31 mouse cellular contexts compared by ENCODE assay signal in the genomic region with DNA sequence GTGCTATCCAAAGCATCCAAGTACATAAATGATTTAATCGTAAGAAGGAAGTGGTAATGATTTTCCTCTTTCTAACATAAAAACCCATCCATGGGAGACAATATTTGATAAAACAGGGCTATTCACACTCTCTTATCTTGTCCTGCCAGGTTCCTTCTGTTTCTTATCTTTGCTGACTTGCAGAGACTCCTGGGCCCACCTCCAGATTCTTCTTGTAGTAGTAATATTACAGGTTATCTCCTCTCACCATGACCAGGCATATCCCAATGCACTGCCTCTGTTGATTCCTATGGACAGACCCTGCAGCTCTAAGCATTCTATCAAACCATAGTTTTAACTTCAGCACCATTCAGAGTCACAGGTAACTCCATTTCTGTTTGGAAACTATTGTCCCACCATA.
A peak's percentile ranks its signal among the peaks of the same experiment; 100 is the strongest.
DNase-seq lines count a peak whose midpoint lies in the region; ATAC-seq and TF ChIP-seq lines count a peak whose summit lies in the region.
"Had no signal": no experiment of that assay in that cellular context is flagged by ENCODE, and none has a peak within 500 bp of the region (broad histone marks: within the 10 kb centered on the region; RNA-seq: fewer than 3 reads in every experiment).

No protein-coding gene starts in this region.

- no peaks in the 10 kb centered on the region for H3K4me1 ChIP-seq in midbrain, embryonic 14.5 days (ENCODE audit: control insufficient read depth, insufficient read depth, low read length)
- no peaks in the 10 kb centered on the region for H3K4me1 ChIP-seq in midbrain, postnatal 0 days (ENCODE audit: insufficient read depth, low read length)
- H3K4me1 ChIP-seq in lung, postnatal 0 days (ENCODE audit: insufficient read depth, low read depth, low read length) = no peaks in the 10 kb centered on the region
- H3K4me1 ChIP-seq: embryonic facial prominence, embryonic 10.5 days; embryonic facial prominence, embryonic 13.5 days; forebrain, embryonic 12.5 days; forebrain, embryonic 15.5 days; heart, embryonic 12.5 days; heart, embryonic 15.5 days; hindbrain, embryonic 10.5 days; hindbrain, embryonic 13.5 days had no signal

- no peak overlapping the region for H3K4me3 ChIP-seq in midbrain, embryonic 14.5 days (replicated peaks; ENCODE audit: low read depth, low read length)
- H3K4me3 ChIP-seq in midbrain, postnatal 0 days (ENCODE audit: low read depth, low read length) = no peak overlapping the region
- H3K4me3 ChIP-seq in lung, postnatal 0 days (ENCODE audit: low read depth, low read length) = no peak overlapping the region
- H3K4me3 ChIP-seq: embryonic facial prominence, embryonic 10.5 days; embryonic facial prominence, embryonic 13.5 days; erythroblast, embryonic 14.5 days; forebrain, embryonic 12.5 days; forebrain, embryonic 15.5 days; heart, embryonic 12.5 days; heart, embryonic 15.5 days; hindbrain, embryonic 10.5 days; hindbrain, embryonic 13.5 days had no signal

- no peaks in the 10 kb centered on the region for H3K36me3 ChIP-seq in midbrain, embryonic 14.5 days (ENCODE audit: control insufficient read depth, insufficient read depth, low read length)
- H3K36me3 ChIP-seq in midbrain, postnatal 0 days (ENCODE audit: insufficient read depth, low read length) = no peaks in the 10 kb centered on the region
- no peaks in the 10 kb centered on the region for H3K36me3 ChIP-seq in lung, postnatal 0 days (ENCODE audit: insufficient read depth, low read length)
- H3K36me3 ChIP-seq: embryonic facial prominence, embryonic 10.5 days; embryonic facial prominence, embryonic 13.5 days; forebrain, embryonic 12.5 days; forebrain, embryonic 15.5 days; G1E; heart, embryonic 12.5 days; heart, embryonic 15.5 days; hindbrain, embryonic 10.5 days; hindbrain, embryonic 13.5 days had no signal

- WGBS in midbrain, embryonic 14.5 days = 80% methylated on average over 1 of the region's 1 CpGs
- WGBS in midbrain, postnatal 0 days = 64% methylated on average over 1 of the region's 1 CpGs
- WGBS in lung, postnatal 0 days = 83% methylated on average over 1 of the region's 1 CpGs

- no peak overlapping the region; the same call in 1 of the 2 replicates for H3K27ac ChIP-seq in midbrain, embryonic 14.5 days (replicated peaks; ENCODE audit: low read depth, low read length)
- H3K27ac ChIP-seq in midbrain, postnatal 0 days (ENCODE audit: low read depth, low read length) = no peak overlapping the region
- no peak overlapping the region for H3K27ac ChIP-seq in lung, postnatal 0 days (ENCODE audit: low read length)
- H3K27ac ChIP-seq: embryonic facial prominence, embryonic 10.5 days; embryonic facial prominence, embryonic 13.5 days; forebrain, embryonic 12.5 days; forebrain, embryonic 15.5 days; heart, embryonic 15.5 days; hindbrain, embryonic 10.5 days; hindbrain, embryonic 13.5 days had no signal

- DNase-seq in midbrain, embryonic 14.5 days = peak; percentile 22
- DNase-seq in midbrain, postnatal 0 days (ENCODE audit: low spot score) = no peak
- peak; percentile 35 for DNase-seq in MEL-GATA-1-ER (ENCODE audit: extremely low read depth, low read depth)
- DNase-seq in lung, postnatal 0 days (ENCODE audit: low spot score) = no peak
- DNase-seq in thymus, postnatal 36 days = no peak
- no peak for DNase-seq in adrenal gland, postnatal 36 days
- DNase-seq: adrenal gland, adult 8-10 months; adrenal gland, postnatal 25 days; B cell, adult 2 months; cerebellum, adult 11 months; cerebellum, adult 2 months; cerebellum, adult 9-11 months; embryo, embryonic 11 days; gastrocnemius, postnatal 25 days; heart, adult 18-20 months; heart, postnatal 10 days; heart, postnatal 36 days had no signal

- no peak; the same call in 1 of the 2 replicates for ATAC-seq in midbrain, embryonic 14.5 days (ENCODE audit: low FRiP score, low TSS enrichment)
- no peak for ATAC-seq in midbrain, postnatal 0 days (ENCODE audit: low FRiP score)
- ATAC-seq in megakaryocyte progenitor cell, adult 5-6 weeks (replicated peaks; ENCODE audit: poor library complexity) = peak; percentile 88
- no peak for ATAC-seq in lung, postnatal 0 days
- ATAC-seq: activated CD4-positive, CD25-positive, alpha-beta regulatory T cell, adult 4 months; forebrain, embryonic 15.5 days; hindbrain, embryonic 16.5 days had no signal

- H3K9ac ChIP-seq in midbrain, embryonic 14.5 days (replicated peaks; ENCODE audit: low read length) = no peak overlapping the region
- H3K9ac ChIP-seq in midbrain, postnatal 0 days (replicated peaks; ENCODE audit: low read length, poor library complexity, severe bottlenecking) = no peak overlapping the region
- H3K9ac ChIP-seq in lung, postnatal 0 days (replicated peaks; ENCODE audit: low read depth) = no peak overlapping the region
- H3K9ac ChIP-seq: embryonic facial prominence, embryonic 13.5 days; forebrain, embryonic 12.5 days; forebrain, embryonic 15.5 days; heart, embryonic 12.5 days; heart, embryonic 15.5 days; hindbrain, embryonic 13.5 days had no signal

- TF ChIP-seq CTCF in midbrain, postnatal 0 days (IDR thresholded peaks at IDR 0.05) = no peak
- TF ChIP-seq CTCF in lung, postnatal 0 days (IDR thresholded peaks at IDR 0.05) = no peak

- no peak overlapping the region for H3K4me2 ChIP-seq in midbrain, embryonic 14.5 days (ENCODE audit: low read length)
- no peak overlapping the region for H3K4me2 ChIP-seq in midbrain, postnatal 0 days (ENCODE audit: low read depth, low read length, poor library complexity, severe bottlenecking)
- H3K4me2 ChIP-seq in lung, postnatal 0 days (replicated peaks; ENCODE audit: low read depth, low read length) = no peak overlapping the region
- H3K4me2 ChIP-seq: embryonic facial prominence, embryonic 13.5 days; forebrain, embryonic 12.5 days; forebrain, embryonic 15.5 days; heart, embryonic 12.5 days; heart, embryonic 15.5 days; hindbrain, embryonic 13.5 days had no signal

- H3K27me3 ChIP-seq in midbrain, embryonic 14.5 days (ENCODE audit: control insufficient read depth, insufficient read depth, low read length) = no peaks in the 10 kb centered on the region
- H3K27me3 ChIP-seq in midbrain, postnatal 0 days (ENCODE audit: insufficient read depth, low read length) = no peaks in the 10 kb centered on the region
- no peaks in the 10 kb centered on the region for H3K27me3 ChIP-seq in lung, postnatal 0 days (replicated peaks; ENCODE audit: insufficient read depth, low read length)
- H3K27me3 ChIP-seq: CH12.LX; embryonic facial prominence, embryonic 13.5 days; forebrain, embryonic 12.5 days; forebrain, embryonic 15.5 days; heart, embryonic 12.5 days; heart, embryonic 15.5 days; hindbrain, embryonic 13.5 days had no signal

- no peak for TF ChIP-seq EP300 in lung, postnatal 0 days (IDR thresholded peaks at IDR 0.05)

- H3K9me3 ChIP-seq in midbrain, embryonic 14.5 days (ENCODE audit: control insufficient read depth, low read length) = no peaks in the 10 kb centered on the region
- no peaks in the 10 kb centered on the region for H3K9me3 ChIP-seq in midbrain, postnatal 0 days (ENCODE audit: low read length)
- no peaks in the 10 kb centered on the region for H3K9me3 ChIP-seq in lung, postnatal 0 days (ENCODE audit: low read length)
- H3K9me3 ChIP-seq: embryonic facial prominence, embryonic 10.5 days; embryonic facial prominence, embryonic 13.5 days; forebrain, embryonic 12.5 days; forebrain, embryonic 15.5 days; G1E; heart, embryonic 15.5 days; hindbrain, embryonic 10.5 days; hindbrain, embryonic 13.5 days had no signal

Comparison
In these comparisons a context has a peak if more than half of its experiments do, and no peak if none do; other contexts are left out.
1. DNase-seq: peak in midbrain, embryonic 14.5 days (single experiment) and MEL-GATA-1-ER (single experiment); none in midbrain, postnatal 0 days (single experiment), lung, postnatal 0 days (single experiment), thymus, postnatal 36 days (0 of 2) and adrenal gland, postnatal 36 days (0 of 2).